Mouse (Mus musculus) heart, postnatal 0 days (tissue): ENCODE measurements around the gene Ttc9b.

Experiments used
- CTCF ChIP-seq: IDR thresholded peaks from 2 replicates; pipeline ENCODE4 v1.5.1; 2016; ENCODE audit warnings: antibody characterized with exemption, control low read depth, low read depth
- EP300 ChIP-seq: IDR thresholded peaks from 2 replicates; pipeline ENCODE4 v1.6.1; 2016; ENCODE audit warnings: antibody characterized with exemption, low read depth

- TF ChIP-seq EP300 (no peak), CTCF (no peak)
These were observed 4.0 kb upstream of the Ttc9b start for GRCm38 (mm10) chr7:27649723-27650122.
